Mouse (Mus musculus): Measurements from ENCODE around the gene Cabin1. TPM values are rescaled to one million over a fixed set of nuclear protein-coding genes. Genes with fewer than 3 reads are reported as not detected.

Cabin1 gene
- total and polyA plus RNA-seq, 3 experiments: 27.2 to 115 (median 54.9) TPM

DNA sequence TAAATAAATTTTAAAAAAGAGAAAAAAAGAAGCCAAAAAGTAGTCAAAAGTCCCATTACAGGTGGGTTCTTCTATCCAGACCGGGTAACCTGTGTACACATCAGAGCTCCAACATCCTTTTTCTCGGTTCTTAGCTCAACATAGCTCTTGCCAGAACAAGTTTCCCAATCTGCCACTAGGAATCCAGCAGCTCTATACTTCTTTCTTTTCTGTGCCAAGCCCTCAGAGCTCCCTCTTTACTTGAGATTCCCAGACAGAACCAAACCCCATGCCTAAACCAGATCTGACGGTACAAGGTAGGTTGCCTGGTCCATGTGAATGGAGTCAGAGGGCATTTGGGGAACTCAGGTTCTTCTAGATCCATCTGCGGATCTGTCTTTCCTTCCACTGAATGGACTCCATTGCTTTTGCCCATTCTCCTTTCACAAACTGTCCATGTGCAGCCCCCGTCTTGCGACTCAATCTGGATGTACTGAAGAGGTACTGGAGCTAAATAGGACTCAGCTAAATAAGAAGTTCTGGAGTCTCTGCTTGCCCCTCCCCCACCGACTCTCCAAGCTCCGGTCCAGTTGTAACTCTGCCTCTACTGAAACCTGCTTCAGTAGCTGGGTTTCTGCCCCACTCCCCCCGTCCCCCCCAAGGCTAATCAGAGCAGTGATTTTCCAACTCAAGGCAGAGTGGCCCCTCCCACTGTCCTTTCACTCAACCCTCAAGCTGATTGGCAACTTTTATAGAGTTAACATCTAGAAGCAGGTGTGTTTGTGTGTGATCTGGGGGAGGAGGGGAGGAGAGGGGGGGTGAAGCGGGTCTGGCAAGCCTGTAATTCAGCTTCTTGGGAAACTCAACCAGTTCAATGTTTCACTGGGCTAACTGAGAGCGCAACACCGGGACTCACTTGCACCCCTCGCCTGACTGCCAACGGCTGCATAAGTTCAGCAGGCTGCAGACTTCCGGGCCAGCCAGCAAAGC lies 15.3 kb upstream of the Cabin1 start:
- no peak for TF ChIP-seq ETS1 (IDR thresholded peaks at IDR 0.05; ENCODE audit: low read depth, low read length)
- TF ChIP-seq SIN3A (IDR thresholded peaks at IDR 0.05; ENCODE audit: low read length): no peak
- no peak for TF ChIP-seq CTCF (IDR thresholded peaks at IDR 0.05 in 2 of 3, conservative IDR thresholded peaks at IDR 0.05 in 1 of 3; ENCODE audit: control insufficient read depth in 1 of 3, insufficient read depth in 1 of 3, low read depth in 2 of 3, low read length in 3 of 3, poor library complexity in 1 of 3, severe bottlenecking in 1 of 3)
- TF ChIP-seq RCOR1 (IDR thresholded peaks at IDR 0.05; ENCODE audit: low read depth, low read length): no peak
- no peak for TF ChIP-seq MAFK (IDR thresholded peaks at IDR 0.05; ENCODE audit: borderline replicate concordance, low read depth, low read length)
- Histone ChIP-seq H3K9me3 (replicated peaks; ENCODE audit: insufficient read depth, low read length) (no peaks in the 10 kb centered on the region), H3K79me2 (ENCODE audit: control insufficient read depth, insufficient read depth, low read length, poor library complexity) (no peaks in the 10 kb centered on the region; the same call in 1 of the 2 replicates), H3K36me3 (ENCODE audit: control insufficient read depth in 1 of 2, insufficient read depth in 2 of 2, low read length in 2 of 2) (peaks cover 0 to 7% of the 10 kb centered on the region in 2 experiments; a peak in 1 of 4 replicates), H3K27ac (ENCODE audit: control insufficient read depth, low read depth, low read length) (no peak overlapping the region), H3K4me3 (ENCODE audit: control insufficient read depth in 1 of 2, insufficient read depth in 1 of 2, low read depth in 2 of 2, low read length in 2 of 2) (no peak overlapping the region), H3K27me3 (ENCODE audit: control insufficient read depth in 1 of 2, insufficient read depth in 2 of 2, low read length in 2 of 2) (no peaks in the 10 kb centered on the region), H3K4me1 (ENCODE audit: control insufficient read depth in 1 of 2, insufficient read depth in 2 of 2, low read length in 2 of 2) (peaks cover 0 to 13% of the 10 kb centered on the region in 2 experiments; a peak in 2 of 4 replicates), H3K9ac (ENCODE audit: control insufficient read depth, low read depth, low read length, poor library complexity, severe bottlenecking) (no peak overlapping the region)
- DNase-seq (ENCODE audit: low read depth, low spot score): no peak

DNA sequence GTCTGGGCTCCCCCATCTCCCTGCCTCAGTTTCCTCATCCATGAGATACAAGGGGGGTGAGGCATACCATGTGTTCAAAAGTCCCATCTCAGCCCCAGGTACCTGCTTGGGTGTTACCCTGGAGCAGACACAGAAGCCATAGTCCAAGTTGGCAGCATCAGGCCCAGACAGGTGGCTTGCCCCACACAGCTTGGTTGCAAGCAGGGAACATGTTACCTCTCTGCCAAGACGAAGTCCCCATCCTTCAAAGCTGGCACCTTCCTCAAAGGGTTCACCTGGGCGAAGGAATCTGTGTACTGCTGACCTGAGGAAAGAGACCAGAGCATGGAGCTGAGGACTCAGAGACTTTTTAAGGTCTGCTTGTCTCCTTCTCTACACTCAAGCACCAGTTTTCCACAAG lies 13.7 kb upstream of the Cabin1 start:
- Histone ChIP-seq H3K79me2 (ENCODE audit: control insufficient read depth, insufficient read depth, low read length, poor library complexity) (peaks cover under 1% of the 10 kb centered on the region; the same call in 1 of the 2 replicates), H3K27ac (ENCODE audit: control insufficient read depth, low read depth, low read length) (no peak overlapping the region), H3K9ac (ENCODE audit: control insufficient read depth, low read depth, low read length, poor library complexity, severe bottlenecking) (no peak overlapping the region), H3K4me3 (ENCODE audit: control insufficient read depth in 1 of 2, insufficient read depth in 1 of 2, low read depth in 2 of 2, low read length in 2 of 2) (no peak overlapping the region), H3K36me3 (ENCODE audit: control insufficient read depth in 1 of 2, insufficient read depth in 2 of 2, low read length in 2 of 2) (peaks cover 0 to 12% of the 10 kb centered on the region in 2 experiments; a peak in 2 of 4 replicates), H3K9me3 (replicated peaks; ENCODE audit: insufficient read depth, low read length) (no peaks in the 10 kb centered on the region), H3K4me1 (ENCODE audit: control insufficient read depth in 1 of 2, insufficient read depth in 2 of 2, low read length in 2 of 2) (peaks cover 0 to 13% of the 10 kb centered on the region in 2 experiments; a peak in 2 of 4 replicates), H3K27me3 (ENCODE audit: control insufficient read depth in 1 of 2, insufficient read depth in 2 of 2, low read length in 2 of 2) (no peaks in the 10 kb centered on the region)
- TF ChIP-seq BHLHE40 (IDR thresholded peaks at IDR 0.05; ENCODE audit: borderline replicate concordance, low read depth, low read length) (no peak), NELFE (IDR thresholded peaks at IDR 0.05; ENCODE audit: low read depth, low read length) (no peak), GATA1 (IDR thresholded peaks at IDR 0.05; ENCODE audit: low read depth, low read length) (no peak), MYC (IDR thresholded peaks at IDR 0.05; ENCODE audit: low read depth, low read length) (no peak), MAZ (IDR thresholded peaks at IDR 0.05; ENCODE audit: low read depth, low read length) (no peak), ZC3H11A (IDR thresholded peaks at IDR 0.05; ENCODE audit: low read depth, low read length) (no peak), RAD21 (IDR thresholded peaks at IDR 0.05; ENCODE audit: low read depth, low read length) (no peak), GABPA (IDR thresholded peaks at IDR 0.05; ENCODE audit: low read depth, low read length) (no peak)
- no peak for DNase-seq (ENCODE audit: low read depth, low spot score)
